Mouse (Mus musculus) brown adipose tissue, adult 24 weeks (tissue): ENCODE measurements at regions not wholly inside any gene's neighbourhood (a gene's known extent, or its start where the extent isn't known, plus 50 kb on each side); places are given as distances from the start of the nearest gene placed in this dataset.

Experiments used
- H3K27ac ChIP-seq: fragments of 200-500 bp; replicated peaks from 2 replicates; pipeline ENCODE4 v1.5.1; 2012; ENCODE audit warnings: low read depth, mild to moderate bottlenecking, low read length
- H3K4me1 ChIP-seq: fragments of 200-500 bp; 2 replicates; pipeline ENCODE4 v1.6.1; 2012; ENCODE audit warnings: low read length, mixed read lengths; ENCODE audit not compliant: control insufficient read depth, insufficient read depth, insufficient read length
- H3K4me3 ChIP-seq: fragments of 200-500 bp; 2 replicates; pipeline ENCODE4 v1.5.1; 2012; ENCODE audit warnings: low read depth, mild to moderate bottlenecking, low read length, moderate library complexity; ENCODE audit not compliant: insufficient read depth

- H3K4me3 ChIP-seq = no peak overlapping the region
- H3K4me1 ChIP-seq = no peaks in the 10 kb centered on the region
These were observed 681.3 kb downstream of the Gsdmc2 start for GRCm38 (mm10) chr15:63163550-63164279.

GRCm38 (mm10) chr15:63162881-63163549 lies 682.0 kb downstream of the Gsdmc2 start:
- Histone ChIP-seq H3K4me3 (no peak overlapping the region), H3K27ac (no peak overlapping the region), H3K4me1 (no peaks in the 10 kb centered on the region)

More at GRCm38 (mm10) chr15:63163550-63164279, 681.3 kb downstream of the Gsdmc2 start:
- no peak overlapping the region for H3K27ac ChIP-seq

- Histone ChIP-seq H3K4me3 (no peak overlapping the region), H3K27ac (no peak overlapping the region), H3K4me1 (no peaks in the 10 kb centered on the region)
These were observed 721.8 kb downstream of the Gsdmc2 start for GRCm38 (mm10) chr15:63123123-63123688.

GRCm38 (mm10) chr15:63112918-63113317 lies 732.1 kb downstream of the Gsdmc2 start:
- no peak overlapping the region for H3K4me3 ChIP-seq
- H3K27ac ChIP-seq = no peak overlapping the region
- H3K4me1 ChIP-seq = no peaks in the 10 kb centered on the region

DNA sequence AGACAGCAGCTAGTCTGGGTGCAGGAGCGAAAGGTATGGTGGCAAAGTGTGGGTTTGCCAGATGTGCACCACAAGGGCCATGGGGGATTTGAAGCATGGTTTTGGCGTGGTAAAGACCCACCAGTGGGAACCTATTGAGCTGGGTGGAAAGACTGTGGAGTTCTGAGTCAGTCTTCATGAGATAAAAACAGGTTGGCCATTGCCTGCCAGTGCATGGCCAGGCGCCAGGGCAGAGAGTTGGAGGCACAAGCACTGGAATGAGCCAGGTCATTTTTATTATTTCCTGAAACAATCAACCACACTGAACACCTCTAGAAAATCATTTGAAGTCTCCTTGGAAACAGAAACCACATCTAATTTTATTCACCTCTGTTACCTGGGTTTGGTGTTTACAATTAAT lies 744.9 kb downstream of the Gsdmc2 start:
- H3K4me3 ChIP-seq = no peak overlapping the region
- H3K27ac ChIP-seq = no peak overlapping the region
- H3K4me1 ChIP-seq = no peaks in the 10 kb centered on the region

DNA sequence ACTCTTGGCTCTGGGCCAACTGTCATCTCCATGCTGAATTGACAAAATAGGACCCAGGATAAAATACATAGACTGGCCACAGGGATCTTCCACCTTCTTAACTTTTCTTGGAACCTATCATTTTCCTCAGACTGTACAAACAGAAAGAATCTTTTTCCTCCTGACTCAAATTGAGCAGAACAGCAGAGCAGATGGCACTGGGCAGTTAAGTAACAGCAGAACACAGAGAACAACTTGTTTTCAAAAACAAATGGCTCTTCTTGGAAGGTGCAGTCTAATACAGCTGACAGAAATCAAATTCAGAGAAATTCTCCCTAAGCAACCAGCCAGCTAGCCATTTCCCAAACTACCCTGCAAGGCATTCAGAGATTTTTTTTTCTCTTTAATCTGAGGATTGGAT lies 763.0 kb downstream of the Gsdmc2 start:
- H3K4me1 ChIP-seq = no peaks in the 10 kb centered on the region
- no peak overlapping the region for H3K27ac ChIP-seq
- H3K4me3 ChIP-seq = no peak overlapping the region

DNA sequence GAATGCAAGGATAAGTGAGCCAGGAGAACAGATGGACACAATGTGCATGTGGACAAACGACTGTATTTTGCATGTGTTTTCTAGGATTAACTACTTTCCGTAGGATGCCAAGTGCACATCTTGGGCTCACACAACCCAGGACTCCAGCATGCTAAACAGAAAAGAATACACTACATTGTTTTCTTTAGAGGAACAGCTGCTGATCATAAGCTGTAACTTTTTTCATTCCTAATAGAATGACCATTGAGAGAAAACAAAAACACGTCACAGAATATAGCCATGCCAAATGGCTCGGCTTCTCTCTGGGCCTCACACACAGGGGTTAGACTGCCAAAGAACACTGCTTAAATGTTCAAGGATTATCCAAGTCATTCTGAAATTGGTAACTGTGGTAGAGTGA lies 765.2 kb downstream of the Gsdmc2 start:
- no peaks in the 10 kb centered on the region for H3K4me1 ChIP-seq
- no peak overlapping the region for H3K4me3 ChIP-seq
- no peak overlapping the region for H3K27ac ChIP-seq

GRCm38 (mm10) chr15:63071921-63072320 lies 773.1 kb downstream of the Gsdmc2 start:
- Histone ChIP-seq H3K4me1 (no peaks in the 10 kb centered on the region), H3K27ac (no peak overlapping the region)

DNA sequence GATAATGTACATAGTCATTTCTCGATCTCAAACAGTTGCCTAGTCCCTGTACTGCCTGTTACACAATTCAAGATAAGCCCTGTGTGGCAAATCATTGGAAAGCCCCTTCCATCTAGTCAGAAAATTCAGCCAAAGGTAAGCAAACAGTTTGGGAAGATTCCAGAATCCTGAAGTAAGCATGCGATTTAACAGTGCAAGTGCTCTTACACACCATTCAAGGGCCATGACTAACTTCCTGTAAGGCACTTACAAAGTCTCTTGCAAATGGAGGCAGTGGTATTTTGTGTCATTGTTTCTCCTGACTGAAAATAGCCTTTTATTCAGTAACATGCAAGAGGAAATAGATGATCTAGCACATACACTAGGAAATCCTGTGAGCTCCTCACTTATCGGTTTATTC lies 777.9 kb downstream of the Gsdmc2 start:
- H3K4me3 ChIP-seq = no peak overlapping the region
- no peak overlapping the region for H3K27ac ChIP-seq
- no peaks in the 10 kb centered on the region for H3K4me1 ChIP-seq

More at GRCm38 (mm10) chr15:63071921-63072320, 773.1 kb downstream of the Gsdmc2 start:
- H3K4me3 ChIP-seq = no peak overlapping the region

- no peak overlapping the region for H3K4me3 ChIP-seq
- H3K27ac ChIP-seq = no peak overlapping the region
- H3K4me1 ChIP-seq = no peaks in the 10 kb centered on the region
These were observed 778.9 kb downstream of the Gsdmc2 start for GRCm38 (mm10) chr15:63066020-63066439.

- no peak overlapping the region for H3K27ac ChIP-seq
- no peak overlapping the region for H3K4me3 ChIP-seq
- no peaks in the 10 kb centered on the region for H3K4me1 ChIP-seq
These were observed 783.1 kb downstream of the Gsdmc2 start for GRCm38 (mm10) chr15:63061891-63062290.

- no peak overlapping the region for H3K4me3 ChIP-seq
- H3K27ac ChIP-seq = no peak overlapping the region
- no peaks in the 10 kb centered on the region for H3K4me1 ChIP-seq
These were observed 784.2 kb downstream of the Gsdmc2 start for GRCm38 (mm10) chr15:63060826-63061225.

GRCm38 (mm10) chr15:63052570-63053255 lies 792.3 kb downstream of the Gsdmc2 start:
- H3K27ac ChIP-seq = no peak overlapping the region

DNA sequence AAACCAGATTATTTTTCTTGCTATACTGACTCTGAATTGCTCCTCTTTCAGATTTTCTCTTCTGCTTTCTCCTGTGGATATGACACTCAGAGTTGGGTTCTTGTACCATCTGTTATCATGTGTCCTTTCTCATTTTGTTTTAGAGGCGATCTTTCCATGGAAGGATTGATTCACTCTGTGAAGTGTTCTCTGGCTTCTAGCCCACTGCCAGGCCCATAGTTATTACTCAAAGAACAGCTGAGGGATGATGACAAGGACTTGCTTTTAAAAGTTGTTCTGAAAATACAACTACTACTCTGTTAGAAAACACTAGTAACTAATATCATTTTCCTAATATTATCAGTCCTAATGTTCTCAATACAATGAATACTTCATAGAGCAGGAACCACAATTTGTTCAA lies 794.9 kb downstream of the Gsdmc2 start:
- no peak overlapping the region for H3K4me3 ChIP-seq
- H3K27ac ChIP-seq = no peak overlapping the region
- H3K4me1 ChIP-seq = no peaks in the 10 kb centered on the region

More at GRCm38 (mm10) chr15:63052570-63053255, 792.3 kb downstream of the Gsdmc2 start:
- no peak overlapping the region for H3K4me3 ChIP-seq
- no peaks in the 10 kb centered on the region for H3K4me1 ChIP-seq

- H3K4me3 ChIP-seq = no peak overlapping the region
- no peaks in the 10 kb centered on the region for H3K4me1 ChIP-seq
- H3K27ac ChIP-seq = no peak overlapping the region
These were observed 802.6 kb downstream of the Gsdmc2 start for GRCm38 (mm10) chr15:63042367-63042766.
